Mouse (Mus musculus): Measurements from ENCODE around the gene Syne3.

DNA sequence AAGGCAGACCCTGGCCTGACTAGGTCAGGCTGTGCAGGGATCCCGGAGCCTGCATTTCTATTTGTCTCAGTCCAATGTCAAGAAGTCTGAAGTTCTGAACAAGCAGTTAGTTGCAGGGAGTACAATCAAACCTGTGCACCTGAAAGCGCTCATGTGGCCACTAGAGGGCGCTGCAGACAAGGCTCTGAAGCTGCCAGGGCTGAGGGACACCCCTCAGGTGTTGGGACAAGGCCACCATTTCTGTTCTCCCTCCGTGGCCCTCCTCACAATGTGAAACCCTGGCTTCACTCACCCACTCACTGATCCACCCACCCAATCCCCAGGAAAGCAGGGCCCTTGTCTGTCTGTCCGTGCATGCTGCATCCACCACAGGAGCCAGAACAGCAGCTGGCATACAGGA is 57.2 kb downstream of the Syne3 start:
- TF ChIP-seq CTCF (IDR thresholded peaks at IDR 0.05; ENCODE audit: borderline replicate concordance, control insufficient read depth, extremely low read depth, insufficient read depth, low read length, poor library complexity) (peak; percentile 87; the same call in 1 of the 2 replicates), POLR2A (IDR thresholded peaks at IDR 0.05; ENCODE audit: control insufficient read depth, extremely low read depth, insufficient read depth, low read length, poor library complexity) (no peak)

Measured in thymus, adult 2 months (tissue).